Mouse (Mus musculus): ENCODE measurements at regions not wholly inside any gene's neighbourhood (a gene's known extent, or its start where the extent isn't known, plus 50 kb on each side); places are given as distances from the start of the nearest gene placed in this dataset.

Small RNA genes lying in the stretch of these regions (microRNA-seq; reads per million reads assigned to microRNA genes)
- 0 reads per million in 2 experiments for gene Gm22825
- 0 reads per million in 2 experiments for gene Gm23646

All from gastrocnemius, postnatal 14 days (tissue).